Mouse (Mus musculus) liver, postnatal 0 days (tissue): ENCODE results near the gene Chga. TPM values are rescaled to one million over a fixed set of nuclear protein-coding genes. Genes with fewer than 3 reads are reported as not detected.
A peak's percentile ranks its signal among the peaks of the same experiment; 100 is the strongest.

Source experiments
- ATAC-seq: fragments of 200-750 bp; cut with Nextera tagmentation; 2 replicates; pipeline ENCODE4 v1.8.0; 2017; ENCODE audit warnings: mild to moderate bottlenecking, moderate library complexity
- DNase-seq: peaks from one replicate; pipeline ENCODE4 v3.0.0-alpha.2; 2016
- H3K27ac ChIP-seq: fragments of 300-500 bp; sonication (generic); 2 replicates; pipeline ENCODE4 v1.5.1; 2014; ENCODE audit warnings: antibody characterized with exemption, moderate library complexity, mild to moderate bottlenecking, low read depth
- H3K27me3 ChIP-seq: fragments of 300-500 bp; sonication (generic); 2 replicates; pipeline ENCODE4 v1.6.1; 2014; ENCODE audit warnings: low read length, control low read depth, mixed read lengths; ENCODE audit not compliant: insufficient read depth
- H3K36me3 ChIP-seq: fragments of 300-500 bp; sonication (generic); replicated peaks from 2 replicates; pipeline ENCODE4 v1.6.1; 2014; ENCODE audit warnings: mild to moderate bottlenecking, control low read depth, low read length, moderate library complexity, mixed read lengths; ENCODE audit not compliant: insufficient read depth
- H3K4me1 ChIP-seq: fragments of 300-500 bp; sonication (generic); 2 replicates; pipeline ENCODE4 v1.6.1; 2014; ENCODE audit warnings: antibody characterized with exemption, mild to moderate bottlenecking, control low read depth; ENCODE audit not compliant: insufficient read depth
- H3K4me2 ChIP-seq: fragments of 300-500 bp; sonication (generic); 2 replicates; pipeline ENCODE4 v1.6.1; 2014; ENCODE audit warnings: low read depth, mild to moderate bottlenecking, low read length, moderate library complexity, mixed read lengths
- H3K4me3 ChIP-seq: fragments of 300-500 bp; sonication (generic); 2 replicates; pipeline ENCODE4 v1.5.1; 2014; ENCODE audit warnings: low read depth, low read length
- H3K9ac ChIP-seq: fragments of 300-500 bp; sonication (generic); replicated peaks from 2 replicates; pipeline ENCODE4 v1.6.1; 2014; ENCODE audit warnings: mild to moderate bottlenecking, moderate library complexity
- H3K9me3 ChIP-seq: fragments of 300-500 bp; sonication (generic); 2 replicates; pipeline ENCODE4 v1.6.1; 2016; ENCODE audit warnings: mild to moderate bottlenecking, control low read depth, low read length, mixed read lengths
- CTCF ChIP-seq: sonication (generic); IDR thresholded peaks from 2 replicates; pipeline ENCODE4 v1.5.1; 2016; ENCODE audit warnings: antibody characterized with exemption, low read depth
- EP300 ChIP-seq: IDR thresholded peaks from 2 replicates; pipeline ENCODE4 v1.6.1; 2016; ENCODE audit warnings: antibody characterized with exemption, low read depth, mild to moderate bottlenecking
- WGBS: fragments of 180-500 bp; shearing (Covaris S2); extraction: QIAGEN DNeasy Blood & Tissue Kit; methylation state at CpG from one replicate; pipeline ENCODE4 v1.1.7; 2014; ENCODE audit not compliant: insufficient replicate concordance; 5-methylcytosine and 5-hydroxymethylcytosine counted together
- polyA plus RNA-seq: library from polyadenylated mRNA; unstranded; fragments of >200 nt; fragmentation: Nextera tagmentation; extraction: Ambion mirVana; gene quantifications from 2 replicates; pipeline ENCODE4 v1.2.1, GENCODE M21; 2015

The Chga gene
- polyA plus RNA-seq, 1 experiment from 2014 or later, result 0.45 TPM

DNA sequence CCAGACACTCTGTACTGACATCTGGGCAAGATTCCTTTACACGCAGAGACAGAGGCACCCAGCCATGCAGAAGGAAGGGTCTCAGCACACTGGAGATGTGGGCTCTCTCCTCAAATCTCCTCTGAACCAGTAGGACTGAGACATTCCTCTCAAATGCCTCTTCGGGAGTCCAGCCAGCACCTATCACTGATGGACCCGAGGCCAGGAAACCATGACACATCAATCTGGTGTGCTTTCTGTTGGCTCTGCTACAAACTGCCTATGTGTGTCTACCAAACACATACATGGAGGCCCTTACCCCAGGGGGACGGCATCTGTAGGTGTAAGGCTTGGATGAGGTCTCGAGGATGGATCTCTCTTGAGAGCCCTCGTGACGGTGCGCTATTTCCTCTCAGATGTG is 32.3 kb downstream of the Chga start:
- no peak for DNase-seq
- no peaks in the 10 kb centered on the region for H3K27me3 ChIP-seq
- ATAC-seq, result no peak
- 87% methylated on average over 8 of the region's 8 CpGs for WGBS
- no peaks in the 10 kb centered on the region for H3K4me1 ChIP-seq
- H3K27ac ChIP-seq, result no peak overlapping the region
- no peak overlapping the region for H3K4me2 ChIP-seq
- no peak overlapping the region for H3K4me3 ChIP-seq
- H3K36me3 ChIP-seq, result peaks cover 13% of the 10 kb centered on the region; the same call in 1 of the 2 replicates
- TF ChIP-seq EP300, result no peak
- TF ChIP-seq CTCF, result no peak
- H3K9me3 ChIP-seq, result no peaks in the 10 kb centered on the region
- no peak overlapping the region for H3K9ac ChIP-seq

DNA sequence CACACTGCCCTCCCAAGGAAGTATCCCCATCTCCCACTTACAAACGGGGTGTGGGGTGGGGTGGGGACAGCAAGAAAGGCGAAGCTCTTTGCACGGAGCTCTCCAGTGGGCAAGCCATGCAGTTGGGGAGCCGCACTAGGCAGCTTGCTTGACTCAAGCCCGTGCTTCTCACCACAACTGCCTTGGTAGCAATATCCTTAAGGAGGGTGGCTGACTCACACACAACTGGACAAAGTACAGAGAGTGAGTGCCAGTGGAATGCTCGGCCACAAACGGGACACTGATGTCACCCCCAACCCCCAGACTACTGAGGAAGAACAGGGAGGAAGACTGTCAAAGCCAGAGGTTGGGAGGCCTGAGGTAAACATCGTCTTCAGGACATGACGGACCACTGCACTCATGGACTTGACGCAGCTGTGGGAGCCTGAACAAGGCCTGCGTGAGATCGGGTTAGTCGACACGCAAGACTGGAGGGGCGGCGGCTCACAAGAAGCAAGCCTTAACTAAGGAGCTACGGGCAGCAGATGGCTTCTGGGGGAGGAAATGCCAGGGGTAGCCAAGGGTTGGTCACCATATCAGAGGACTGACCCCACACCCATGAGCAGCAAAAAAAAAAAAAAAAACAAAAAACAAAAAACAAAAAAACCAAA is 36.1 kb downstream of the Chga start:
- 84% methylated on average over 17 of the region's 17 CpGs for WGBS
- H3K27ac ChIP-seq, result no peak overlapping the region

DNA sequence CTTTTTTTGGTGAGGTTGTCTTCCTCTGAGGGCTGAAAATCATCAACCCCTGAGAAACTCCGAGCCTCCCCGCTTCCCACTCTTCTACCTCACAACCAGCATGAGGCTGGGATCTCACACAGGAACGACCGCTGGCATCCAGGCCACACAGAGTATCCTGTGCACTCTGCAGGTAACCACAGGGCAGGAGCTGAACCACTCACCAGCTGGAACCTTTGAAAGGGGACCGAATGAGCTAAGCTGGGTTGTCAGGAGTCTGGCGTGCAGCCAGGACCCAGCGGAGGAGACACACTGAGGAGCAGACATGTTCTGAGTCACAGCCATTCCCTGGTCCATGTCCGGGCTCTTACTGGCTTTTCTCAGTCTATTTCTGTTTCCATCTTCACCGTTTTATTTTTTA is 38.9 kb downstream of the Chga start:
- Histone ChIP-seq H3K4me2 (no peak overlapping the region), H3K27me3 (no peaks in the 10 kb centered on the region), H3K9me3 (peaks cover 5% of the 10 kb centered on the region), H3K4me3 (no peak overlapping the region), H3K27ac (no peak overlapping the region), H3K36me3 (no peaks in the 10 kb centered on the region), H3K9ac (no peak overlapping the region), H3K4me1 (no peaks in the 10 kb centered on the region)
- WGBS, result 81% methylated on average over 9 of the region's 9 CpGs
- DNase-seq (no peak), ATAC-seq (no peak)
- TF ChIP-seq EP300 (no peak), CTCF (no peak)

More for the DNA sequence above, 36.1 kb downstream of the Chga start:
- Histone ChIP-seq H3K36me3 (peaks cover 8% of the 10 kb centered on the region; the same call in 1 of the 2 replicates), H3K9me3 (no peaks in the 10 kb centered on the region), H3K27me3 (no peaks in the 10 kb centered on the region), H3K4me2 (no peak overlapping the region), H3K4me1 (no peaks in the 10 kb centered on the region), H3K9ac (no peak overlapping the region), H3K4me3 (no peak overlapping the region)
- ATAC-seq (no peak), DNase-seq (no peak)
- no peak for TF ChIP-seq EP300
- TF ChIP-seq CTCF, result no peak

DNA sequence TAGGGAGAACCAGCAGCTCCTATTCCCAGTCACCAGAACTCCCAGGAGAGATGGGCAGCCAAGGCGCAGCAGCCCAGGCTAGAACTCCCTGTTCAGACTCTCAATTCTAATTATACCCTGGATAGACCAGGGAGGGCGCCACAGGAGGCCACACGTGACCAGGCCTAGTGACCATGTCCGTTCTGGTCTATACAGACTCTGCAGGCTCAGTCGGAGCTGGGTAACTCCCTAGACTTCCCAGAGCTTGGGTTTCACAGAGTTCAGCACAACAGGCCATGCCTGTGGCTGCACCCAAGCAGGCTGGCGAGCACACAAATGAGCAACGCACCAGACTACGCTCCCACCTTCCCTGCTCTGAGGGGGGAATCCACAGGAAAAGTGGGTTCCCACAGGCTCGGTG is 39.9 kb downstream of the Chga start:
- WGBS, result 83% methylated on average over 9 of the region's 9 CpGs
- Histone ChIP-seq H3K4me1 (peaks cover 2% of the 10 kb centered on the region; the same call in 1 of the 2 replicates), H3K9me3 (peaks cover 5% of the 10 kb centered on the region), H3K4me2 (no peak overlapping the region), H3K4me3 (no peak overlapping the region), H3K36me3 (no peaks in the 10 kb centered on the region), H3K27ac (no peak overlapping the region), H3K9ac (no peak overlapping the region), H3K27me3 (no peaks in the 10 kb centered on the region)
- no peak for TF ChIP-seq CTCF
- no peak for TF ChIP-seq EP300
- no peak for DNase-seq
- ATAC-seq, result no peak

DNA sequence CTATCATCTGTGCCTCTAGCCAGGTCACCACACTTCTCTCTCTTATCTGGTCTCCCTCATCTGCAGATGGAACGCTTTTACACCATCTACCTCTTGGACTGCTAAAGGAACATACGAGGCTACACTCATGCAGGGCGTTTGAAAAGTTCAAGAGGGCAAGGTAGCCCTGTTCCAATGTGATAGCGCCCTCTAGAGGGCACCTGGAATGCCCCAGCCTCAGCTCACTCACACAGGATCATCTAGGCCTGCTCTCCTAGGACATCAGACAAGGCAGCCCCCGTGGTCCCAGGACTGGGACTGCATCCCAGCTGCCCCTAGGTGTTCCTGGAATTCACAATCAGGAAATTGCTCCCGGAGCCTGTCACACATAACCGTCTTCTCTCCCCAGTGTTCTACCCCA is 41.6 kb downstream of the Chga start:
- Histone ChIP-seq H3K4me1 (peaks cover 6% of the 10 kb centered on the region; the same call in 1 of the 2 replicates), H3K4me3 (no peak overlapping the region), H3K4me2 (no peak overlapping the region), H3K9ac (no peak overlapping the region), H3K27ac (no peak overlapping the region), H3K27me3 (no peaks in the 10 kb centered on the region), H3K9me3 (peaks cover 5% of the 10 kb centered on the region), H3K36me3 (no peaks in the 10 kb centered on the region)
- 72% methylated on average over 7 of the region's 7 CpGs for WGBS
- TF ChIP-seq CTCF (peak; percentile 63), EP300 (no peak)
- DNase-seq, result no peak
- ATAC-seq, result no peak

DNA sequence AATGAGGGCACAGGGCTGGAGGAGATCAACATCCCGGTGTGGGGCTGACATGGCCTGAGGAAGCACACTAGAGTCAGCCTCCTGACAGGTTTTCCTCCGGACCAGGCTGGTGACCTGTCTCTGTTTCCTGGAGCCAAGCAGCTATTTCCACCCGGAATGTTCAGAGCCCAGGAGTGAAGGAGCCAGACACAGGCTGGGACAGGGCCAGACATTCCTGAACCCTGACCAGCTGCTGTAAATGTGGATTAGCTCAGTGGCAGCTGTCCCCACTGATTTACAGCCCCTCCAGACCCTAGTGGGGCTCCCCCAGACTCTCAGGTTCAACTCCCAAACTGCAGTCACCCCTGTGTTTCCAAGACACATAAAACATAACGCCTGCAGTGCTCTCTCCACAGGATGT is 42.7 kb downstream of the Chga start:
- H3K36me3 ChIP-seq, result no peaks in the 10 kb centered on the region
- WGBS, result 67% methylated on average over 4 of the region's 4 CpGs
- H3K4me1 ChIP-seq, result peaks cover 6% of the 10 kb centered on the region; the same call in 1 of the 2 replicates
- H3K4me3 ChIP-seq, result no peak overlapping the region
- no peaks in the 10 kb centered on the region for H3K27me3 ChIP-seq
- no peak overlapping the region for H3K9ac ChIP-seq
- DNase-seq (no peak), ATAC-seq (no peak)
- peaks cover 5% of the 10 kb centered on the region for H3K9me3 ChIP-seq
- no peak for TF ChIP-seq CTCF
- no peak for TF ChIP-seq EP300
- H3K27ac ChIP-seq, result no peak overlapping the region
- no peak overlapping the region for H3K4me2 ChIP-seq

DNA sequence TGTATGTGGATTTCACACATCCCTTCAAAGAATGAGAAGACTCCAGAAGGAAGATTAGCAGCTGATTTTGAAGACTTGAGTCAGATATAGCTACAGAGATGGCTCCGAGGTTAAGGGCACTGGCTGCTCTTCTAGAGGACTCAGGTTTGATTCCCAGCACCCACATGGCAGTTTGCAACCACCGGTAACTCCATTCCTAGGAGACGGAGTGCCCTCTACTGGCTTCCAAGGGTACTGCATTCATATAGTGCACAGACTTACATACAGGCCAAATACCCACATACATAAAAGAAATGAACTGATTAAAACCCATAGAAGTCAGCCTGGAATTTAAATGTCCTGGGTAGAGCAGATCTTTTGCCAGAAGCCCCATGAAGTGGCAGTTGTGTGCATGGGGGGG is 43.8 kb downstream of the Chga start:
- Histone ChIP-seq H3K4me2 (no peak overlapping the region), H3K9me3 (peaks cover 5% of the 10 kb centered on the region), H3K4me1 (peaks cover 6% of the 10 kb centered on the region; the same call in 1 of the 2 replicates), H3K4me3 (no peak overlapping the region), H3K27me3 (no peaks in the 10 kb centered on the region), H3K27ac (no peak overlapping the region), H3K36me3 (peaks cover 3% of the 10 kb centered on the region; the same call in 1 of the 2 replicates), H3K9ac (no peak overlapping the region)
- DNase-seq, result no peak
- TF ChIP-seq CTCF (peak; percentile 50), EP300 (no peak)
- ATAC-seq, result no peak
- 85% methylated on average over 3 of the region's 3 CpGs for WGBS
